Mouse (Mus musculus) kidney, adult 2 months (tissue): ENCODE data around the gene Megf11.
"Not testable (repeated sequence)": the region's sequence is repeated elsewhere in the genome, so short reads cannot be mapped to it uniquely, and the experiment has no call there.

Experiments
- CTCF ChIP-seq: fragments of 200-500 bp; conservative IDR thresholded peaks from 2 replicates; pipeline ENCODE4 v1.5.1; 2011; ENCODE audit warnings: low read depth, mild to moderate bottlenecking, control low read depth, low read length, moderate library complexity, mixed read lengths; ENCODE audit not compliant: insufficient read depth, insufficient read length
- POLR2A ChIP-seq: fragments of 200-500 bp; IDR thresholded peaks from one replicate; pipeline ENCODE4 v1.6.1; 2011; ENCODE audit warnings: low read depth, low read length, control low read depth

- not testable (repeated sequence) for TF ChIP-seq CTCF, POLR2A
These were observed 349.6 kb downstream of the Megf11 start for GRCm38 (mm10) chr9:64734992-64735391.
